Comparison of ENCODE assay signal across 8 mouse cellular contexts in the genomic region with DNA sequence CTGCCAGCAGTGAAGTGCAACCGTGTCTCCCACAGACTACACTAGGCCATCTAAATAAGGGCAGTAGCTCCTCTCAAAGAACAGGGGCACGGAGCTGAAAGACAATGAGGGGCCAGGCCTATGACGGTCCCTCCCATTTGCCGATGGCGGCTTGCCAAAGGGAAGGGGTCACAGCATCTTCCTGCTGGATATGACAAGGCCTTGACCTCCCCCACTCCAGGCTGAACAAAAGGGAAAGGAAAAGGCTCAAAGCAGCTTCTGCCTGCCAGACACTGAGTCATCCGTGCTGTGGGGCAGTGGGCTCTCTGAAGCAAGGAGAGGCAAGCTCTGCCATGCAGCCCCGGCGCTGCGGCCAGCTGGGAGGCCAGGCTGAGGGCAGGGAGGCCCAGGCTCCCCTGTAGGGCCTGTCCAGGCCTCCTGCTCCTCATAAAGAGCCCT. TPM values are rescaled to one million over a fixed set of nuclear protein-coding genes. Genes with fewer than 3 reads are reported as not detected.
DNase-seq lines count a peak whose midpoint lies in the region; ATAC-seq lines count a peak whose summit lies in the region.

No protein-coding gene starts in this region.

- peaks cover 8% of the 10 kb centered on the region for H3K36me3 ChIP-seq in hindbrain, embryonic 13.5 days
- H3K36me3 ChIP-seq in lung, embryonic 15.5 days = no peaks in the 10 kb centered on the region

- H3K4me1 ChIP-seq in hindbrain, embryonic 13.5 days (replicated peaks) = peaks cover 60% of the 10 kb centered on the region
- H3K4me1 ChIP-seq in lung, embryonic 15.5 days = peaks cover 54% of the 10 kb centered on the region

- no peaks in the 10 kb centered on the region for H3K27me3 ChIP-seq in hindbrain, embryonic 13.5 days
- no peaks in the 10 kb centered on the region for H3K27me3 ChIP-seq in lung, embryonic 15.5 days

- H3K4me3 ChIP-seq in hindbrain, embryonic 13.5 days = no peak overlapping the region
- no peak overlapping the region for H3K4me3 ChIP-seq in lung, embryonic 15.5 days

- peak overlapping the region; percentile 93 for H3K27ac ChIP-seq in hindbrain, embryonic 13.5 days
- H3K27ac ChIP-seq in lung, embryonic 15.5 days = peak overlapping the region; percentile 97

- 4% methylated on average over 9 of the region's 9 CpGs for WGBS in hindbrain, embryonic 13.5 days
- 23% methylated on average over 9 of the region's 9 CpGs for WGBS in lung, embryonic 15.5 days

- peak; percentile 83 for DNase-seq in adipocyte (ENCODE audit: low spot score)
- peak; percentile 21 to 40 for DNase-seq in cerebellum, postnatal 36 days
- DNase-seq in frontal cortex, postnatal 36 days (ENCODE audit: low spot score in 2 of 2) = peak; percentile 51 to 62
- DNase-seq in layer of hippocampus, postnatal 14 days (ENCODE audit: low spot score in 2 of 2) = peak; percentile 58 to 71
- DNase-seq in ovary, postnatal 36 days (ENCODE audit: low spot score) = peak; percentile 76

- ATAC-seq in hindbrain, embryonic 13.5 days (ENCODE audit: low FRiP score) = peak; percentile 63
- peak; percentile 76 for ATAC-seq in lung, embryonic 15.5 days (ENCODE audit: borderline replicate concordance, extremely low read depth, low FRiP score, low TSS enrichment)
- ATAC-seq in inflammation-experienced regulatory T-cells, adult 6 months = no peak

- H3K9ac ChIP-seq in hindbrain, embryonic 13.5 days = peak overlapping the region; percentile 60
- H3K9ac ChIP-seq in lung, embryonic 15.5 days = 0 out of 2 replicates have a peak overlapping the region, but pooled peaks have one; percentile 13

- no peaks in the 10 kb centered on the region for H3K9me3 ChIP-seq in hindbrain, embryonic 13.5 days
- H3K9me3 ChIP-seq in lung, embryonic 15.5 days = no peaks in the 10 kb centered on the region

- H3K4me2 ChIP-seq in hindbrain, embryonic 13.5 days = no peak overlapping the region
- peak overlapping the region; percentile 26; the same call in 1 of the 2 replicates for H3K4me2 ChIP-seq in lung, embryonic 15.5 days

RNA-seq across cellular contexts. Expression of a gene that starts 43.8 kb away (rescaled TPM):
- 2.2 and 2.7 TPM in 2 replicates for polyA plus RNA-seq in hindbrain, embryonic 13.5 days (2015; fragmentation: Nextera tagmentation; extraction: Ambion mirVana)
- 10 to 100 TPM; 23.9 to 24.1 TPM for total RNA-seq in layer of hippocampus, postnatal 14 days (2021)
- 1.2 and 1.3 TPM in 2 replicates for polyA plus RNA-seq in lung, embryonic 15.5 days (2015; fragmentation: Nextera tagmentation; extraction: Ambion mirVana)
- polyA plus RNA-seq in inflammation-experienced regulatory T-cells, adult 6 months (2017; shearing (Covaris generic)) = under 1 TPM; 0.41 to 0.50 (median 0.44) TPM

Comparison
In these comparisons a context has a peak if more than half of its experiments do, and no peak if none do; other contexts are left out.
1. DNase-seq: peak in every context shown above with its lines; median percentile 83 in adipocyte; 76 in ovary, postnatal 36 days; 64 in layer of hippocampus, postnatal 14 days; 56 in frontal cortex, postnatal 36 days; 30 in cerebellum, postnatal 36 days.